Mouse (Mus musculus) urinary bladder, postnatal 4 days (tissue): ENCODE results near the gene Gm7879.
"Not testable (repeated sequence)": the region's sequence is repeated elsewhere in the genome, so short reads cannot be mapped to it uniquely, and the experiment has no call there.

ENCODE experiments used
- DNase-seq, 2 experiments: peaks; one replicate each; pipeline ENCODE4 v3.0.0; 2021 to 2022; ENCODE audit warnings: low spot score in 2 of 2

The Gm7879 gene

DNA sequence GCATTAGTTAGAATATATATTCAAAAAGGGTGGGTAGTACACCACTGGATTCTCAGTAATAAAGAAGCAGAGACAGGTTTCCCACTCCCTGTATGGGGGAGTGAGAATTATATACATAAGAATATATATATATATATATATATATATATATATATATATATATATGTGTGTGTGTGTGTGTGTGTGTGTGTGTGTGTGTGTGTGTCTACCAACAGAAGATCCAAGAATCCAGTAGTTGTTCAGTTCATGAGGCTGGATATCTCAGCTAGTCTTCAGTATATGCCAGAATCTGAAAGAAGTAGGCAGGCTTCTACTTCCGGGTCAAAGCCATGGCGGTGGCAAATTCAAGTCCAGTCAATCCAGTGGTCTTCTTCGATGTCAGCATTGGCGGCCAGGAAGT lies at the start of gene Gm7879:
Gene Gm7879 (plus strand): TSS at position 301 of the 400 bp plus-strand sequence.
- DNase-seq: not testable (repeated sequence)

DNA sequence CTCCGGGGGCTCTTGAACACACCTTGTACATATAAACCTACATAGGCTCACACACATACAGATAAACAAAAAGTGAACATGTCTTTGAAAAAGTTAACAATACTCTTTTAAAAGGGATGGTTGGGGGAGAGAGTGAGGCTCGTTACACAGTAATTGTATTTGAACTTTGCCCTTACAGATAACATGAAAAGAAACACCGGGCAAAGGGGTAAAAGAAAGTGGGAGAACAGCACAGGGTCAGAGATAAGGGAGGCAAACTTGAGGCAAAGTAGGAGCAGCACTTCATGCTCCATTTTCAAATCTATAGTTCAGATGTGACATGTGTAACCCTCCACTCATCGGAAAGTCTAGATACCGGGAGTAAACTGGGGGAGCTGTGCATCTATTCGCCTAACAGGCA lies 49.3 kb upstream of the Gm7879 start:
- no peak for DNase-seq

DNA sequence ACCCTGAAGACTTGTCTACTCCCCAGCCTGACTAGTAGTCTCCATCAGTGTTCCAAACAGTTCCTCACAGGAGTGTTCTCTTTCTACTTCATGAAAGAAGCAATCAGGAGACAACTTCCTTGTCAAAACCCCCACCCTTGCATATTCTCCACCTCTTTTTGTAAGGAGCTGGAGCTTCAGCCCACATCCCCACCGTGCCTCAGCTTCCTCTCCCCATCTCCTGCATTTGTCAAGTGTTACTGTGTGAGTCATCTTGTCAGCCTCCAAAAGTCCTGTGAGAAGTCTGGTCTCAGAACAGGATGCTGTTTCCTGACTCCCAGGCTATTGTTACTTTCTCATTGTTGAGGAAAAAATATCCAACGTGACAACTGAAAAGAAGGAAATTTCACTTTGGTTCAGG lies 47.6 kb upstream of the Gm7879 start:
- no peak for DNase-seq

DNA sequence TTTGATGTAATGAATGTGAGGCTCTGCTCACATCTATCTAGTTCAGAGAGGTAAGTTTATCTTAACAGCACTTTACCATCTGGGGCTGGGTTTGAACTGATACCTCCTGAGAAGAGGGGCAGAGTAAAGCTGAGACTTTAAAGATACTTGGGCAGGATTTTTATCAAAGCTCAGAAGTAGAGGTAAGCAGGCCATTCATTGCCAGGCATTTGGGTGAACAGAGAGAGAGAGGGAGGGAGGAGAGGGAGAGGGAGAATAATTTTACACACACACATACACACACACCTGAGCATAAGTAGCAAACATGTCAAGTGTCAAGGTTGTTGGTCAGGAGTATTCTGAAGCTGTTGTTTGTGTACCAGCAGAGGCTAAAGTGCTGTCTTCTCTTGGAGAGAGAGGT lies 44.7 kb upstream of the Gm7879 start, which contains the start of gene Cd38:
Gene Cd38 (plus strand): TSS at position 301 of the 400 bp plus-strand sequence.
- DNase-seq: no peak

DNA sequence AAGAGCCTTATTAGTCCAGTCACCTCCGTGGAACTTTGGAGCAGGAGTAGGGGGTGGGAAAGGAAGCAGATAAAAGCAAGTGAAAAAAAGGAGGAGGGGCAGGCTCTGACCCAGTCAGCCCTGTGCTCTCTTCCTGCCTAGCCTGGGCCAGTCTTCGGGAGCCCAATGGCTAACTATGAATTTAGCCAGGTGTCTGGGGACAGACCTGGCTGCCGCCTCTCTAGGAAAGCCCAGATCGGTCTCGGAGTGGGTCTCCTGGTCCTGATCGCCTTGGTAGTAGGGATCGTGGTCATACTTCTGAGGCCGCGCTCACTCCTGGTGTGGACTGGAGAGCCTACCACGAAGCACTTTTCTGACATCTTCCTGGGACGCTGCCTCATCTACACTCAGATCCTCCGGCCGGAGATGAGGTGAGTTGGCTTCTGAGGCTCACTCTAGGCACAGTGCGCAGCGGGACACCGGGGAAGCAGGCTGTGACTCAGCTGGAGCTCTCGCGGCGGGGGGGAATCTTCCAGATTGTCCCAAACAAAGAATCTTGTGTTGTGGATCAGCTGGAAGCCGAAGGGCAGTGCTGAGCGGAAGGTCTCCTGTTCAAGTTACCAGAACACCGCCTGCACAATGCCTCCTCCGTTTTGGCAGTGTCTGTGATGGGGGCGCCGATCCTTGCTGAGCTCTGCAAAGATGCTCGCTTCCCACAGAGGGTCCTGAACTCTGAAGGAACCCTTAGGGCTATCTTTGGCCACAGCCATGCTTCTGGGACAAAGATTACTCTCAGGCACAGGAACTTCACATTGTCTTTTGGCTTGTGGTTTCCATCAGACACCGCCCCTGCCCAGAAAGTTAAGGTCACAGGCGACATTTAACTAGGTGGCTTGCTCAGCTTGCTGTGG lies 44.0 kb upstream of the Gm7879 start:
- peak in 1 of 2 experiments; percentile 60 for DNase-seq

- DNase-seq: no peak
These were observed 41.1 kb upstream of the Gm7879 start for GRCm38 (mm10) chr5:43871845-43872244.

- DNase-seq: no peak
These were observed 40.3 kb upstream of the Gm7879 start for GRCm38 (mm10) chr5:43872652-43873051.

DNA sequence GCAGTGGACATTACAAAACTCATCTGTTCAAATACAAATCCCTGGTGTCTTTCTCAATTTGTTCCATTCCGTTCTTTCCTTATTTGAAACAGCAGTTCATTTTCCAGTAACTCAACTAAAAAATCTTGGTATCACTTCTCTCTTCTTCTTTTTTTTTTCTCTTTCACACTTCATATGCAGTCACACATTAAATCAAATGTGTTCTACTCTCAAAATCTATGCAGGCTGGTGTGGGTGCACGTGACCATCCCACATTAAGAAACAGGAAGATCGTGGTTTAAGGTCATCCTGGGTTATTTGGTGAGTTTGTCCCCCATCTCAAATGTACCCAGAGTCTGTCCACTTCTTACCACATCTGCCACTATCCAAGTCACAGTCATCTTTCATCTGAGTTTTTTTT lies 30.9 kb upstream of the Gm7879 start:
- DNase-seq: no peak

- no peak for DNase-seq
These were observed 27.7 kb upstream of the Gm7879 start for GRCm38 (mm10) chr5:43885060-43885820.

GRCm38 (mm10) chr5:43892386-43892785 lies 20.6 kb upstream of the Gm7879 start:
- no peak for DNase-seq

- peak in 1 of 2 experiments; percentile 18 for DNase-seq
These were observed 18.8 kb upstream of the Gm7879 start for GRCm38 (mm10) chr5:43894113-43894512.

- DNase-seq: no peak
These were observed 17.0 kb upstream of the Gm7879 start for GRCm38 (mm10) chr5:43895931-43896330.

GRCm38 (mm10) chr5:43904685-43905084 lies 8.3 kb upstream of the Gm7879 start:
- DNase-seq: no peak

GRCm38 (mm10) chr5:43909213-43909612 lies 3.7 kb upstream of the Gm7879 start:
- DNase-seq: no peak

DNA sequence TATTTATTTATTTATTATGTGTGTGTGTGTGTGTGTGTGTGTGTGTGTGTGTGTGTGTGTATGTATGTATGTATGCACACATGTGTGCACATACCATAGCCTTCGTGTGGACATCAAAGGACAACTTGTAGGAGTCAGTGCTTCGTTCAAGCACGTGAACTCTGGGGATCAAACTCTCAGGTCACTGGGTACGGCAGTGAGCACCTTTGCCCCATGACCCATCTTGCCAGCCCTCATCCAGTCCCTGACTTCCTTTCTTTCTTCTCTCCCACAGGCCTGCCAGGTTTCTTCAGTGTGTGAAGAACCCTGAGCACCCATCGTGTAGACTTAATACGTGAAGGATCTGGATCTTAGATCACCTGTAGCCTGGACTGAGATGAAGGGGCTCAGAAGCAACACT lies 2.9 kb upstream of the Gm7879 start:
- no peak for DNase-seq

DNA sequence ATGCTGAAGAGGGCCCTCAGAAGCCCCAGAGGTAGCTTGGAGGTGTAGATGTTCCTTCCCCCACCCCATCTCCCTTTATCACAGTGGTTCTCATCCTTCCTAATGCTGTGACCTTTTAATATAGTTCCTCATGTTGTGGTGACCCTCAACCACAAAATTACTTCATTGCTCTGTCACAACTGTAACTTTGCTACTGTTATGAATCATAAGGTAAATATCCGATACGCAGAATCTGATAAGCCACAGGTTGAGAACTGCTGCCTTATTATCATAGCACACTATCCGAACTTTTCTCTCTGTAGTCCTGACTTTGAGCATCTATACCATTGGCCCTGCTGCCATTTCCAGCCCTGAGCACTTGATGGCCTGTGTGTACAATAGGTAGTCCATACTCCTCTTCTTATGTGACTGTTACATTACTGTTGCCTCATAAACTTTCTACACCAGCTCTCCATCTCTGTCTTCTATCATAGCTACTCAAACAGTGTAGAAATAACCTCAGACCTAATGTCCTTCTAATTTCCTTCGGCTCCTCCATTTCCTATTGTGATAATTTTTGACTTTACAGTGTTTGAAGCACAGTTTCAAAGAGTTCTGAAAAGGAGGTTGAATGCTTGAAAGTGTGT lies 2.4 kb downstream of the Gm7879 start:
- DNase-seq: no peak

DNA sequence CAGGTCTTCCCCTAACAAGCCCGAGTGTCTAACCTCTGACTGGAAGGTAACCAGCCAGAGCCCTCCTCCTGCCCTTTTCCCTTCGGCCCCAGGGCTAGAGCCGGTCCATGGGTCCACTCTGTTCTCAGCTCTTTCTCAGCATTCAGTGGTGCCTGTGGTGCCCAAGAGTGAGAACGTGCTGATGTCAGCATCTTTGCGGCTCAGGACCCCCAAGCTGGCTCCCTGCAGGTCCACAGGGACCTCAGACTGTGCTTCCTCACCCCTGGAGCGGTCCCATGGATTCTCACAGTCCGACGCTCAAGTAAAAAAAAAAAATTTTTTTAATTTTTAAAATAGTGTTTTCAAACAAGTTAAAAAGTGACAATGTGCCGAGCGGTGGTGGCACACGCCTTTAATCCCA lies 8.9 kb downstream of the Gm7879 start:
- DNase-seq: no peak

DNA sequence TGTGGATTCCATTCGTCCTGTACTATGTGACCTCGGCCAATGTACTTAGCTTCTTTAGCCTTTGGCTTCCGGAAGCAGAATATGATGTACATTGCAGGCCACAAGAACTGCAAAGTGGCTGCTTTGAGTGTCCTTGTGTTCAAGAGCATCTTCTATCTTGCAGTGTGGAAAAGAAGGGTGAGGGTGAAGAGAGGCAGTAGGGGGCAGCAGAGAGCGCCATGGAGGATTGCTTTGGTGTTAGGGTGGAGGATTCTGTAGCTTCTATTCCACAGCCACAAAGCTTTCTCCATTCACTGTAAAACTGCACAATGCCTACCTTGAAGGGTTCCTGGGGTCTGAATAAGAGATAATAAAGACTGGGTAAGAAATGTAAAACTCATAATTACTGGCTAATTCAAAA lies 11.0 kb downstream of the Gm7879 start:
- DNase-seq: peak in 1 of 2 experiments; percentile 63

- no peak for DNase-seq
These were observed 14.8 kb downstream of the Gm7879 start for GRCm38 (mm10) chr5:43927729-43928128.

GRCm38 (mm10) chr5:43933269-43933668 lies 20.3 kb downstream of the Gm7879 start:
- DNase-seq: no peak

GRCm38 (mm10) chr5:43947330-43947977 lies 34.5 kb downstream of the Gm7879 start:
- no peak for DNase-seq
